ENCODE assay signal across 20 mouse cellular contexts in the genomic region with DNA sequence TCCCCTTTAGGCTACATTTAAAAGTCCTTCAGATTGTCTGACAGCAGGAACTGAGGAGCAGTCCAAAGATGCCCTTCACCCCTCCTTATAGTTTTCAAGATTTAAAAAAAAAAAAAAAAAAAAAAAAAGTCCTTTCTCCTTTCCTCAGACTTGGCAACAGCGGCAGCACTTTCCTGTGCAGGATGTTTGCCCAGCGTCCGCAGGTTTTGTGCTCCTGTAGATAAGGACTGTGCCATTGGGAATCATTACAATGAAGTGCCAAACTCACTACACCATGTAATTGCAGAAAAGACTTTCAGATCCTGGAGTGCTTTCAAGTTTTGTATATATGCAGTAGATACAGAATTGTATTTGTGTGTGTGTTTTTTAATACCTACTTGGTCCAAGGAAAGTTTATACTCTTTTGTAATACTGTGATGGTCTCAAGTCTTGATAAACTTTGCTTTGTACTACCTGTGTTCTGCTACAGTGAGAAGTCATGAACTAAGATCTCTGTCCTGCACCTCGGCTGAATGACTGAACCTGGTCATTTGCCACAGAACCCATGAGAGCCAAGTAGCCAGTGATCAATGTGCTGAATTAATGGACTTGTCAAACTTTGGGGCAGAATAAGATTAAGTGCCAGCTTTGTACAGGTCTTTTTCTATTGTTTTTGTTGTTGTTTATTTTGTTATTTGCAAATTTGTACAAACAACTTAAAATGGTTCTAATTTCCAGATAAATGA.
DNase-seq lines count a peak whose midpoint lies in the region; ATAC-seq and TF ChIP-seq lines count a peak whose summit lies in the region.
"Had no signal": no experiment of that assay in that cellular context is flagged by ENCODE, and none has a peak within 500 bp of the region (broad histone marks: within the 10 kb centered on the region; RNA-seq: fewer than 3 reads in every experiment).

No protein-coding gene starts in this region.

- H3K27ac ChIP-seq in hindbrain, postnatal 0 days = no peak overlapping the region
- H3K27ac ChIP-seq: forebrain, embryonic 13.5 days; hindbrain, embryonic 14.5 days; lung, embryonic 15.5 days; neural tube, embryonic 13.5 days; stomach, embryonic 15.5 days had no signal

- no peak for TF ChIP-seq POLR2A in lung, adult 2 months (IDR thresholded peaks at IDR 0.05; ENCODE audit: borderline replicate concordance, extremely low read depth, low read depth, low read length)

- DNase-seq in heart, postnatal 4 days = peak; percentile 31
- DNase-seq in heart, postnatal 25 days (ENCODE audit: low spot score) = no peak
- peak; percentile 67 to 76 for DNase-seq in lung, adult 18-20 months
- DNase-seq in lung, adult 2 months = no peak
- DNase-seq in lung, postnatal 14 days = peak; percentile 55
- no peak for DNase-seq in layer of hippocampus, postnatal 25 days (ENCODE audit: extremely low spot score in 1 of 2, low spot score in 1 of 2)
- no peak for DNase-seq in hindbrain, postnatal 0 days (ENCODE audit: low spot score)
- DNase-seq: adrenal gland, postnatal 25 days; cerebellum, adult 8-10 months; heart, postnatal 36 days; thymus, adult 18-20 months; thymus, postnatal 4 days had no signal

- H3K9me3 ChIP-seq in hindbrain, postnatal 0 days (ENCODE audit: low read length) = no peaks in the 10 kb centered on the region
- H3K9me3 ChIP-seq: forebrain, embryonic 13.5 days; lung, embryonic 15.5 days; neural tube, embryonic 13.5 days; stomach, embryonic 15.5 days had no signal

- no peak overlapping the region for H3K4me3 ChIP-seq in lung, adult 2 months (replicated peaks; ENCODE audit: extremely low read depth, low read depth, low read length)
- H3K4me3 ChIP-seq in hindbrain, postnatal 0 days (ENCODE audit: low read length) = no peak overlapping the region
- H3K4me3 ChIP-seq: forebrain, embryonic 13.5 days; lung, embryonic 15.5 days; myocyte; neural tube, embryonic 13.5 days; stomach, embryonic 15.5 days had no signal

- no peak overlapping the region for H3K9ac ChIP-seq in hindbrain, postnatal 0 days (replicated peaks; ENCODE audit: low read length)
- H3K9ac ChIP-seq: forebrain, embryonic 13.5 days; hindbrain, embryonic 14.5 days; lung, embryonic 15.5 days; neural tube, embryonic 13.5 days; stomach, embryonic 15.5 days had no signal

- no peak overlapping the region for H3K4me2 ChIP-seq in hindbrain, postnatal 0 days (ENCODE audit: low read depth, low read length)
- H3K4me2 ChIP-seq: forebrain, embryonic 13.5 days; hindbrain, embryonic 14.5 days; liver, embryonic 11.5 days; lung, embryonic 15.5 days; neural tube, embryonic 13.5 days; stomach, embryonic 15.5 days had no signal

- TF ChIP-seq CTCF in lung, adult 2 months (IDR thresholded peaks at IDR 0.05; ENCODE audit: insufficient read depth, low read length) = no peak
- no peak for TF ChIP-seq CTCF in hindbrain, postnatal 0 days (IDR thresholded peaks at IDR 0.05; ENCODE audit: low read depth)

- intact Hi-C loops in heart, postnatal 25 days (cut with DNase I) = loop anchor here (5.0 kb wide), 1 partner anchor 55 kb away; no protein-coding TSS in a partner anchor

- no peaks in the 10 kb centered on the region for H3K36me3 ChIP-seq in hindbrain, postnatal 0 days (ENCODE audit: insufficient read depth, low read length)
- H3K36me3 ChIP-seq: neural tube, embryonic 13.5 days had no signal

- H3K27me3 ChIP-seq in hindbrain, postnatal 0 days (ENCODE audit: insufficient read depth, low read length) = no peaks in the 10 kb centered on the region
- H3K27me3 ChIP-seq: forebrain, embryonic 13.5 days; lung, embryonic 15.5 days; neural tube, embryonic 13.5 days; stomach, embryonic 15.5 days had no signal

- 38% methylated on average over 4 of the region's 4 CpGs for WGBS in lung, adult 2 months
- WGBS in hindbrain, postnatal 0 days = 47% methylated on average over 4 of the region's 4 CpGs

- H3K4me1 ChIP-seq in lung, adult 2 months (ENCODE audit: control insufficient read depth, insufficient read depth, low read length) = peaks cover 35% of the 10 kb centered on the region
- H3K4me1 ChIP-seq in hindbrain, postnatal 0 days (ENCODE audit: insufficient read depth, low read length) = peaks cover 5% of the 10 kb centered on the region; the same call in 1 of the 2 replicates

- no peak for ATAC-seq in hindbrain, postnatal 0 days
- ATAC-seq: forebrain, embryonic 13.5 days; midbrain, embryonic 16.5 days had no signal

Comparison
In these comparisons a context has a peak if more than half of its experiments do, and no peak if none do; other contexts are left out.
1. DNase-seq: peak in heart, postnatal 4 days (single experiment), lung, adult 18-20 months (2 of 2) and lung, postnatal 14 days (single experiment); none in heart, postnatal 25 days (single experiment), lung, adult 2 months (single experiment), layer of hippocampus, postnatal 25 days (0 of 2) and hindbrain, postnatal 0 days (single experiment).